Mouse (Mus musculus) limb, embryonic 10.5 days (tissue): ENCODE measurements around the gene Scarb1. TPM values are rescaled to one million over a fixed set of nuclear protein-coding genes. Genes with fewer than 3 reads are reported as not detected.
A peak's percentile ranks its signal among the peaks of the same experiment; 100 is the strongest.

Experiments used
- DNase-seq: peaks from one replicate; pipeline ENCODE4 v3.0.0-alpha.2; 2017; ENCODE audit warnings: low spot score
- H3K27ac ChIP-seq: fragments of 300-500 bp; sonication (generic); 2 replicates; pipeline ENCODE4 v1.5.1; 2016; ENCODE audit warnings: mild to moderate bottlenecking
- H3K27me3 ChIP-seq: fragments of 300-500 bp; sonication (generic); 2 replicates; pipeline ENCODE4 v1.6.1; 2016; ENCODE audit warnings: low read depth, mild to moderate bottlenecking; ENCODE audit not compliant: poor library complexity, severe bottlenecking
- H3K36me3 ChIP-seq: fragments of 300-500 bp; sonication (generic); 2 replicates; pipeline ENCODE4 v1.6.1; 2016; ENCODE audit warnings: mild to moderate bottlenecking, moderate library complexity
- H3K4me1 ChIP-seq: fragments of 300-500 bp; sonication (generic); 2 replicates; pipeline ENCODE4 v1.6.1; 2016
- H3K4me3 ChIP-seq: fragments of 300-500 bp; sonication (generic); 2 replicates; pipeline ENCODE4 v1.5.1; 2016; ENCODE audit warnings: mild to moderate bottlenecking, moderate library complexity
- H3K9me3 ChIP-seq: fragments of 300-500 bp; sonication (generic); replicated peaks from 2 replicates; pipeline ENCODE4 v1.6.1; 2016; ENCODE audit warnings: mild to moderate bottlenecking
- WGBS: fragments of 180-500 bp; shearing (Covaris S2); methylation state at CpG from one replicate; pipeline ENCODE4 v1.1.7; 2016; 5-methylcytosine and 5-hydroxymethylcytosine counted together
- polyA plus RNA-seq: library from polyadenylated mRNA; unstranded; fragments of >200 nt; fragmentation: Nextera tagmentation; extraction: Ambion mirVana; gene quantifications from 2 replicates; pipeline ENCODE4 v1.2.1, GENCODE M21; 2016

Scarb1 gene
- polyA plus RNA-seq, 1 experiment from 2014 or later: 43.5 TPM

DNA sequence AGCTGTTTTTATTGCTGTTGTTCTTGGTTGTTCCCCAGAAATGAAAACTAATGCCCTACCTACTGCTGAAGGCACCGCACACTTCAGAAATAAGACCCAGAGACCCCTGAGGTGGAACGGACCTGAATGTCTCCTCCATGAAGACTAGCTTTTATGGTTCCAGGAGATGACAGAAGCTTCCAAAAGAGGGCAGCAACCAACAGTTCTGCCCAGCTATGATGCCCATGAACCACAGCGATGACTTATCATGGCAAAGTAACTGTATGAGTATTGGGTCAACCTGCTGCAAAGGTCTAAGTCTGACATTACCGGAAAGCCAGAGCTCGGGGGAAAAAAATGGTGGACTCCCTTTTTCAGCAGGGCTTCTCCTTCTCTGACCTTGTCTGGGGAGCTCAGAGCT, 38.0 kb upstream of the Scarb1 start:
- 88% methylated on average over 5 of the region's 5 CpGs for WGBS
- no peak overlapping the region for H3K4me3 ChIP-seq
- H3K27me3 ChIP-seq: no peaks in the 10 kb centered on the region
- H3K4me1 ChIP-seq: no peaks in the 10 kb centered on the region
- no peak for DNase-seq
- no peaks in the 10 kb centered on the region for H3K9me3 ChIP-seq
- no peak overlapping the region for H3K27ac ChIP-seq
- H3K36me3 ChIP-seq: peaks cover 4% of the 10 kb centered on the region; the same call in 1 of the 2 replicates

DNA sequence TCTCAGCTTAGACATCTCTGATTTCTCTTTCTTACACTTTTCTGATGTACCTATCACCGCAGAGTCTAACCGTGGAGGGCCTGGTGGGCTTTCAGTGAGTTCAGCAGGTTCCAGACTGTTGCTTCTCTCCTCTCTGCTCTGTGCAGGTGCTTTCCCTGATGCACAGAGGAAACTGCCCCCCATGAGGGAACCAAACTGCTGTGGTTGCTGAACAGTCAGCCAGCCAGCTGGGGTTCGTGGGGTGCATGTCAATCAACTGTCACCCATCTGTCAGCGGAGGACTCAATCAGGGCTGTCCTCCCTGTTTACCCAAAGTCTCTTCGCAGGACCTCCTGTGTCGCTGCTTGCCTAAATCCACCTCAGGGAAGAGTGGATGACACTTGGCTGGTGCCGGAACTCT, 36.3 kb upstream of the Scarb1 start:
- H3K27me3 ChIP-seq: no peaks in the 10 kb centered on the region
- no peaks in the 10 kb centered on the region for H3K4me1 ChIP-seq
- no peak overlapping the region for H3K27ac ChIP-seq
- no peak for DNase-seq
- 78% methylated on average over 7 of the region's 7 CpGs for WGBS
- H3K36me3 ChIP-seq: no peaks in the 10 kb centered on the region
- no peak overlapping the region for H3K4me3 ChIP-seq
- no peaks in the 10 kb centered on the region for H3K9me3 ChIP-seq

DNA sequence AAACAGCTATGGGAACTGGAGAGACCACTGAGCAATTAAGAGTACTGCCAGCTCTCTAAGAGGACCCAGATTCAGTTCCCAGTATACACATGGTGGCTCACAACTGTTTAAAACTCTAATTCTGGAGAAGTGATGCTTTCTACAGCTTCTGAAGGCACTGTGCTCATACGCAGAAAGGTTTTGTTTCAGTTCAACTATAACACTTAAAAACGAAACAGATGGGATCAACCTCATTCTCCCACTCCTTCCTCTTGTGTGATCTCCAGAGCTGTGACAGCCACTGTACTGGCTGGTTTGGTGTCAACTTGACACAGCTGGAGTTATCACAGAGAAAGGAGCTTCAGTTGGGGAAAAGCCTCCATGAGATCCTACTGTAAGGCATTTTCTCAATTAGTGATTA, 35.0 kb upstream of the Scarb1 start:
- H3K36me3 ChIP-seq: no peaks in the 10 kb centered on the region
- no peaks in the 10 kb centered on the region for H3K9me3 ChIP-seq
- no peak overlapping the region for H3K4me3 ChIP-seq
- DNase-seq: no peak
- H3K27me3 ChIP-seq: no peaks in the 10 kb centered on the region
- no peak overlapping the region for H3K27ac ChIP-seq
- H3K4me1 ChIP-seq: no peaks in the 10 kb centered on the region
- 97% methylated on average over 2 of the region's 2 CpGs for WGBS

DNA sequence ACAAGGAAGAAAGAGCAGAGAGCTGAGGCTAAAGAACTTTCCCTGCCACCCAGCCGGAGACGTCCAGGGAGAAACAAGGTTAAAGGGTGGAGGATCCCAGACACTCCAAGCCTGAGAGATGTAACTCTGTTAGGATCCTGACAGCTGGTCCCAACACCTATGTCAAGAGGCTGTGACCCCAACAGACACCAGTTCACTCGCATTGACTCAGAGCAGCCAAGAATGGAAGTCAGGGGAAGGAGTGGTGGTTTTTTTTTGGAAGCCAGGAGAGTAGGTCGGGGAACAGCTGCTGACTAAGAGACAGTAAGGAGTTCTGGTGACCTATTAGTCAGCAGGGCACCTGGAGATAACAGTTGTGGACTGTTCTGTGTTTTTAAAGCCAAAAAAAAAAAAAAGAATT, 31.1 kb upstream of the Scarb1 start:
- no peak for DNase-seq

DNA sequence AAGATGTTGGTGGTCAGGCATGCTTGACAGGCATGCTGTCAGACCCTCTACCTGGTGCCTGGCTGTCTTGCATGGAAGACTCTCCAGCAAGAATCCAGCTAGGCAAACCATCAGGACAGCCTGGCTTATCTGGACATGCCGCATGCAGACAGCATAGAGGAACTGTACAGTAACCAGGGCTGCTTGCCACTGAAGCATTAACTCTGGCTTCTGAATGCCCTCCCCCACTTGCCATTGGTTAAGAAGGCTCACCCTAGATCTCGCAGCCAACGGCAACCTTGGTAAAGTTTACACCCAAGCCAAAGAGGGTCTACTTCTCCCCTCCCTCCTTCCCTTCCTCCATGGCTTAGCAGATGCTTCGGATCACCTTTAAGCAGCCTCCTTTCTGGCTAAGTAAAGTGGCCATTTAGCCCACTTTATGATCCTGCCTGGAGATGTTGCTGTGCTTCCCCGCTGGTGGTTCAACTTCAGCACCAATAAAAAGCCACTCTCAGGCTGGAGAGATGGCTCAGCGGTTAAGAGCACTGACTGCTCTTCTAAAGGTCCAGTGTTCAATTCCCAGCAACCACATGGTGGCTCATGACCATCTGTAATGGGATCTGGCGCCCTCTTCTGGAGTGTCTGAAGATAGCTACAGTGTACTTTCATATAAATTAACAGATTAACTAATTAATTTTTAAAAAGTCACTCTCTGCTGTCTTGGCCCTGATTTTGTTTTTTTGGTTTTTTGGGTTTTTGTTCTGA, 30.2 kb upstream of the Scarb1 start:
- H3K36me3 ChIP-seq: no peaks in the 10 kb centered on the region
- 73% methylated on average over 7 of the region's 7 CpGs for WGBS
- no peaks in the 10 kb centered on the region for H3K9me3 ChIP-seq

More for the DNA sequence above, 31.1 kb upstream of the Scarb1 start:
- 89% methylated on average over 4 of the region's 4 CpGs for WGBS
- H3K4me3 ChIP-seq: no peak overlapping the region
- no peaks in the 10 kb centered on the region for H3K27me3 ChIP-seq
- H3K9me3 ChIP-seq: no peaks in the 10 kb centered on the region
- H3K4me1 ChIP-seq: no peaks in the 10 kb centered on the region
- H3K36me3 ChIP-seq: no peaks in the 10 kb centered on the region
- no peak overlapping the region for H3K27ac ChIP-seq

DNA sequence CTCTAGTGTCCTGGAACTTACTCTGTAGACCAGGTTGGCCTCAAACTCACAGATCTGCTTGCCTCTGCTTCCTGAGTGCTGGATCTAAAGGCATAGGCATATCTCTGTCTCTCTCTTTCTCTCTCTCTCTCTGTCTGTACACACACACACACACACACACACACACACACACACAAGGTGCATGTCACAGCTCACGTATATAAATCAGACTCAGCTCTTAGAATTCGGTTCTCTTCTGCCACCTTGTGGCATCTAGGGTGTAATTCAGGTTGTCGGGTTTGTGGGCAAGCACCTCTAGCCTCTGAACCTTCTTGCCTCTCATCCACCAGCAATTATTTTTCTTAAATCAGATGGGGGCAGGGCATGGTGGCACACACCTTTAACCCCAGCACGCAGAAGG, 27.7 kb upstream of the Scarb1 start:
- peak; percentile 64 for DNase-seq
- Histone ChIP-seq H3K36me3 (no peaks in the 10 kb centered on the region), H3K9me3 (no peaks in the 10 kb centered on the region), H3K27ac (no peak overlapping the region), H3K27me3 (no peaks in the 10 kb centered on the region), H3K4me3 (no peak overlapping the region), H3K4me1 (no peaks in the 10 kb centered on the region)
- WGBS: 4% methylated on average over 4 of the region's 4 CpGs

More for the DNA sequence above, 30.2 kb upstream of the Scarb1 start:
- no peak overlapping the region for H3K27ac ChIP-seq
- no peaks in the 10 kb centered on the region for H3K4me1 ChIP-seq
- no peaks in the 10 kb centered on the region for H3K27me3 ChIP-seq
- no peak for DNase-seq
- no peak overlapping the region for H3K4me3 ChIP-seq

DNA sequence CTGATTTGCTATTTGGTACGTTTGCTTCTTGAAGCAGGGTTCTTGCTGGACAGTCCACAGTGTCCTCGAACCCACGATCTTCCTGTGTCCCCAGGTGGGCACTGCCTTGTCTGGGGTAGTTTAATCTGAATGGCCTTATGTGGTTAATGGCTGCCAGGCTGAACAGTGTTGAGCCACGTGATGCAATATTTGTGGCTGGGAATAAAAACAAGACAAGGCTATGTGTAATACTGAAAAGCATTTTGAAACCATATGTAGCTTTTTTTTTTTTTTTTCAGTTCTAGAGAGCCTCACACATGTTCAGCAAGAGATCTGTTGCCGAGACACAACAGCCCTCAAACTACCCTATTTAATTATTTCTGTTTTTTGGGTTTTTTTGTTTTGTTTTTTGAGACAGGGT, 27.3 kb upstream of the Scarb1 start:
- WGBS: 76% methylated on average over 5 of the region's 5 CpGs
- H3K4me3 ChIP-seq: no peak overlapping the region

DNA sequence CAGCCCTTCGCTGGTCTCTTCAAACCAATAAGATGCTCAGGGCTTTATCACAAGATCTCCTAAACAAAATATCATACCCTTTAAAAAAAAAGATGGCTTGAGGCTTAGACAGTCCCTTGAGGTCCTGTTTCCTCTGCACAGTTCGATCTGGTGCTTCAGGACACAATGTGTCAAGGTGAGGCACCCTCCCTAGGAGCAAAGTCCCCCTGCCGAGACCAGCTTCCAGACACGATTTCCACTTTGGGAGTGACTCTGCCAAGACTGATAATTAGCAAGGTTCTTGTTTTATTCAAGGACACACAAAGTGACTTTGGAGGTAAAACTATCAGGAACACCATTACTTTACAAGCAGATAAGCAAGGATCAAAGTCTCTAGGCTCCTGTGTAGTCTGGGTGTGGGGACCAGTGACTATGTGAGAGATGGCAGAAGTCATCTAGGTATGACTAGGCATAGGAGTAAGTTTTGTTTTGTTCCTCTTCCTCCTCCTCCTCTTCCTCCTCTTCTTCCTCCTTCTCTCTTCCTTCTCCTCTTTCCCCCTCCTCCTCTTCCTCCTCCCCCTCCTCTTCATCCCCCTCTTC, 24.0 kb upstream of the Scarb1 start:
- Histone ChIP-seq H3K4me1 (no peaks in the 10 kb centered on the region), H3K27ac (no peak overlapping the region), H3K4me3 (no peak overlapping the region), H3K36me3 (no peaks in the 10 kb centered on the region), H3K27me3 (no peaks in the 10 kb centered on the region), H3K9me3 (no peaks in the 10 kb centered on the region)
- no peak for DNase-seq
- WGBS: 80% methylated on average over 4 of the region's 4 CpGs

More for the DNA sequence above, 27.3 kb upstream of the Scarb1 start:
- no peaks in the 10 kb centered on the region for H3K4me1 ChIP-seq
- H3K36me3 ChIP-seq: no peaks in the 10 kb centered on the region
- no peaks in the 10 kb centered on the region for H3K27me3 ChIP-seq
- DNase-seq: no peak
- no peaks in the 10 kb centered on the region for H3K9me3 ChIP-seq
- no peak overlapping the region for H3K27ac ChIP-seq

DNA sequence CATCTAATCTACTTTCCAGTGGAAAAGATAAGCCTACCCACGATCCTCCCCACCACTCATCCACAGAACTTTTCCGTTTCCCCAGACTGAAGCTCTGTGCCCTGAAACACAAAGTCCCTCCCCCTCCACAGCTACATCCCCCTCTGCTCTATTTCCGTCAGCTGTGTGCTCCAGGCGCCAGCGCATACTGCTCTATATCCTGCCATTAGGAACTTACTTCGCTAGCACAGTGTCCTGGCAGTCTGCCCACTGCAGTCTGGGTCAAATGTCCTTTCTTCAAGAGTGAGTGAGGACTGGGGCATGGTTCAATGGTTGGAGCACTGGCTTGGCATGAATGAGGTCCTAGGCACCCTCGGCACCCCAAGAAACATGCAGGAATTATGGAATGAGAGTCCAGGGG, 23.0 kb upstream of the Scarb1 start:
- H3K36me3 ChIP-seq: no peaks in the 10 kb centered on the region
- 88% methylated on average over 7 of the region's 7 CpGs for WGBS
- DNase-seq: no peak

DNA sequence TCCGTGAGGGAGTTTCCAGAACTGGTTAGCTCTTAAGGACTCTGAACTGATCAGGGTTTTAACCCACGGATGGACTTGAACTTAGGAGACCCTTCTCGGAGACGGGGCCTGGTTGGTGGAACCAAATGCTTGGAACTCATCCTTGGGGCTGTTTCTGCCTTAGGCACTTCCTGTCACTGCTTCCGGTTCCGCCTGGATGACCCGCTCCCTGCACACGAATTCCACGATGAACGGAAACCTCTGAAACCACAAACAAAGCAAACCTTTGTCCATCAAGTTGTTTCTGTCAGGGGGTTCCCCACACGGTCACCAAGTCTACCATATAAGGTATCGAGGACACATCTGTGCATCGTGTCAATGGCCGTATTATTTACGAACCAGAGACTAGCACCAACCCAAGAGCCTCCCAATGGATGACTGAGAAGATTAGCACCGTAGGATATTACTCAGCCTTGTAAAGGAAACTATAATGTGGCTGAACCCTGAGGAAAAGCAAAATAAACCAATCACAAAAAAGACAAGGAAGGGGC, 20.2 kb upstream of the Scarb1 start:
- Histone ChIP-seq H3K9me3 (no peaks in the 10 kb centered on the region), H3K4me3 (no peak overlapping the region), H3K27ac (no peak overlapping the region), H3K27me3 (no peaks in the 10 kb centered on the region), H3K4me1 (peaks cover 2% of the 10 kb centered on the region), H3K36me3 (no peaks in the 10 kb centered on the region)
- 86% methylated on average over 16 of the region's 16 CpGs for WGBS
- DNase-seq: no peak

More for the DNA sequence above, 23.0 kb upstream of the Scarb1 start:
- Histone ChIP-seq H3K27ac (no peak overlapping the region), H3K27me3 (no peaks in the 10 kb centered on the region), H3K4me3 (no peak overlapping the region), H3K9me3 (no peaks in the 10 kb centered on the region), H3K4me1 (no peaks in the 10 kb centered on the region)

DNA sequence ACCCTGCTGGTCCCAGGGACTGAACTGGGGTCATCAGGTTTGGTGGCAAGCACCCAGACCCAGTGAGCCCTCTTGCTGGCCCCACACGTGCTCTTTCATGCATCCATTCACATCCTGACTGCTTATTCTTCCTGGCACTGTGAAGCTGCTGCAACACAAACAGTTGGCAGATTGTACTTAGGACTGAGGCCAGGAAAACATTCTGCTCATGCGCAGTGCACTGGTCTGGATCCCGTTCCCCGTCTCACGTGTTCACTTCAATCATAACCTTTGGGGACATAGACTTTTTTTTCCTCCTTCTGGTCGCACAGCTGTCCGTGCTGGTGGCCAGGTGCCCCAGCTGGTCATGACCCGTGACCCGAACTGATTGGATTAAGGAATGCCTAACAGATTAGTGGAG, 19.7 kb upstream of the Scarb1 start:
- Histone ChIP-seq H3K9me3 (no peaks in the 10 kb centered on the region), H3K4me1 (peaks cover 7% of the 10 kb centered on the region), H3K4me3 (no peak overlapping the region), H3K27ac (no peak overlapping the region), H3K36me3 (no peaks in the 10 kb centered on the region), H3K27me3 (no peaks in the 10 kb centered on the region)
- no peak for DNase-seq
- 80% methylated on average over 9 of the region's 9 CpGs for WGBS

DNA sequence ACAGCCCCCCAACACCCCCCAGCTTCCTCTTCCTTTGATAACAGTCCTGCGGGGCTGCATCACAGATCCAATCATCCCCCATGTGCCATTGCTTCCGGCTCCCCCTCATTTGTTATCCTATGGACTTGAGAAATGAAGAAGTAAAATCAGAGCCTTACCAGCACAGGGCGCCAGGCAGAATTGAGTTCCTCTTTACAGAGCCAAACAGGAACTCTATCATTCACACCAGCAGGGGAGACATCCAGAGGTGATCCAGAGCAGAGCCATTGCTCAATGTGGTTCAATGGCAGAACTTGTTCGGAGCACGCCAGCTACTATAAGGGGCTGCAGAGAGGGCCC, 17.3 kb upstream of the Scarb1 start:
- 82% methylated on average over 5 of the region's 5 CpGs for WGBS
- Histone ChIP-seq H3K27me3 (no peaks in the 10 kb centered on the region), H3K27ac (no peak overlapping the region), H3K4me3 (no peak overlapping the region), H3K9me3 (no peaks in the 10 kb centered on the region), H3K4me1 (peaks cover 16% of the 10 kb centered on the region), H3K36me3 (no peaks in the 10 kb centered on the region)
- no peak for DNase-seq

DNA sequence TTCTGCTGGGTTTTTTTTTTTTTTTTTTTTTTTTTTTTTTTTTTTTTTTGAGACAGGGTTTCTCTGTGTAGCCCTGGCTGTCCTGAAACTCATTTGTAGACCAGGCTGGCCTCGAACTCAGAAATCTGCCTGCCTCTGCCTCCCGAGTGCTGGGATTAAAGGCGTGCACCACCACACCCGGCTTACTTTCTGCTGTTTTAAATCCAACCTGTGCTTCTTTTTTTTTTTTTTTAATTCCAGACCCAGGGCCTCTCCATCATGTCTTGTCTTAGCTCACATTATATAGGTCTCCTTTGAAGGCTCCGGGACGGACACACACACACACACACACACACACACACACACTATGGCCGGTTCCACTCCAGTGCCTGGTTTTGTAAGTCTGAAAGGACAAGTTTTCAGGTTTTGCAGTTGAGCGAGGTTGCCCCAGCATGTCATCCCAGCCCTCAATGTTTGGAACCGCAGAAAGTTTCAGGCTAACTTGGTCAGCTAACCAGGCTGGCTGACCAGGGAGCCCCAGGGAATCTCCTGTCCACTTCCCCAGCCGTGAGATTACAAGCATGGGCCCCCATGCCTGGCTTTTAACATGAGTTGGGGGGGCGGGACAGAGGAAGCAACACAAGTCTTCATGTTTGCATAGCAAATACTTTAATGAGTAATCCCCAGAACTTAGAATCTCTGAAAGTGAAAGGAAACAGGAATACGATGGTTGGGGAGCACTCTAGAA, 16.8 kb upstream of the Scarb1 start:
- Histone ChIP-seq H3K27ac (no peak overlapping the region), H3K4me3 (no peak overlapping the region), H3K36me3 (no peaks in the 10 kb centered on the region), H3K4me1 (peaks cover 16% of the 10 kb centered on the region), H3K9me3 (no peaks in the 10 kb centered on the region), H3K27me3 (no peaks in the 10 kb centered on the region)
- WGBS: 87% methylated on average over 12 of the region's 12 CpGs
- DNase-seq: no peak
